Mouse (Mus musculus) midbrain, embryonic 11.5 days (tissue): ENCODE data around the gene Rcan1. TPM values are rescaled to one million over a fixed set of nuclear protein-coding genes. Genes with fewer than 3 reads are reported as not detected.

Source experiments
- ATAC-seq: fragments of 200-750 bp; cut with Nextera tagmentation; 2 replicates; pipeline ENCODE4 v1.8.0; 2017; ENCODE audit warnings: moderate TSS enrichment, moderate library complexity; ENCODE audit not compliant: low FRiP score
- DNase-seq: peaks from one replicate; pipeline ENCODE4 v3.0.0; 2015; ENCODE audit warnings: low spot score; ENCODE audit errors: missing footprints
- H3K27ac ChIP-seq: fragments of 300-500 bp; sonication (generic); 2 replicates; pipeline ENCODE4 v1.5.1; 2014; ENCODE audit warnings: low read depth, low read length
- H3K27me3 ChIP-seq: fragments of 300-500 bp; sonication (generic); 2 replicates; pipeline ENCODE4 v1.6.1; 2014; ENCODE audit warnings: mild to moderate bottlenecking, low read length, moderate library complexity, mixed read lengths; ENCODE audit not compliant: control insufficient read depth, insufficient read depth
- H3K36me3 ChIP-seq: fragments of 300-500 bp; sonication (generic); 2 replicates; pipeline ENCODE4 v1.6.1; 2014; ENCODE audit warnings: mild to moderate bottlenecking, low read length, moderate library complexity, mixed read lengths; ENCODE audit not compliant: control insufficient read depth, insufficient read depth
- H3K4me1 ChIP-seq: fragments of 300-500 bp; sonication (generic); 2 replicates; pipeline ENCODE4 v1.6.1; 2014; ENCODE audit warnings: low read length; ENCODE audit not compliant: control insufficient read depth, insufficient read depth
- H3K4me2 ChIP-seq: fragments of 300-500 bp; sonication (generic); 2 replicates; pipeline ENCODE4 v1.6.1; 2014; ENCODE audit warnings: mild to moderate bottlenecking, moderate library complexity
- H3K4me3 ChIP-seq: fragments of 300-500 bp; sonication (generic); 2 replicates; pipeline ENCODE4 v1.5.1; 2014; ENCODE audit warnings: low read depth, low read length
- H3K9ac ChIP-seq: fragments of 300-500 bp; sonication (generic); 2 replicates; pipeline ENCODE4 v1.6.1; 2014; ENCODE audit warnings: low read length
- H3K9me3 ChIP-seq: fragments of 300-500 bp; sonication (generic); 2 replicates; pipeline ENCODE4 v1.6.1; 2016; ENCODE audit warnings: low read length; ENCODE audit not compliant: control insufficient read depth
- WGBS: fragments of 180-500 bp; shearing (Covaris S2); extraction: QIAGEN DNeasy Blood & Tissue Kit; methylation state at CpG from one replicate; pipeline ENCODE4 v1.1.7; 2014; 5-methylcytosine and 5-hydroxymethylcytosine counted together
- polyA plus RNA-seq: library from polyadenylated mRNA; unstranded; fragments of >200 nt; fragmentation: Nextera tagmentation; extraction: Ambion mirVana; gene quantifications from 2 replicates; pipeline ENCODE4 v1.2.1, GENCODE M21; 2014

Gene Rcan1
- polyA plus RNA-seq, 1 experiment from 2014 or later, result 40.7 TPM

- no peaks in the 10 kb centered on the region for H3K36me3 ChIP-seq
- no peak overlapping the region for H3K9ac ChIP-seq
- no peaks in the 10 kb centered on the region for H3K27me3 ChIP-seq
- WGBS, result 56% methylated on average over 7 of the region's 7 CpGs
- peaks cover 2% of the 10 kb centered on the region; the same call in 1 of the 2 replicates for H3K4me1 ChIP-seq
- DNase-seq (no peak), ATAC-seq (no peak)
- no peak overlapping the region for H3K27ac ChIP-seq
- no peak overlapping the region for H3K4me3 ChIP-seq
- no peak overlapping the region for H3K4me2 ChIP-seq
- H3K9me3 ChIP-seq, result no peaks in the 10 kb centered on the region
These were observed 105.2 kb downstream of the Rcan1 start for GRCm38 (mm10) chr16:92365477-92365876.

- ATAC-seq (no peak), DNase-seq (no peak)
- Histone ChIP-seq H3K4me1 (peaks cover 11% of the 10 kb centered on the region; the same call in 1 of the 2 replicates), H3K27me3 (no peaks in the 10 kb centered on the region), H3K4me3 (no peak overlapping the region), H3K4me2 (no peak overlapping the region), H3K9ac (no peak overlapping the region), H3K36me3 (no peaks in the 10 kb centered on the region), H3K27ac (no peak overlapping the region), H3K9me3 (no peaks in the 10 kb centered on the region)
- WGBS, result 88% methylated on average over 7 of the region's 7 CpGs
These were observed 110.0 kb downstream of the Rcan1 start for GRCm38 (mm10) chr16:92360711-92361110.

- Histone ChIP-seq H3K4me2 (no peak within 1 kb of the TSS), H3K27me3 (no peaks in the 10 kb centered on the region), H3K9me3 (no peaks in the 10 kb centered on the region), H3K27ac (no peak within 1 kb of the TSS), H3K4me1 (peaks cover 10% of the 10 kb centered on the region; the same call in 1 of the 2 replicates), H3K36me3 (no peaks in the 10 kb centered on the region), H3K9ac (no peak within 1 kb of the TSS), H3K4me3 (no peak within 1 kb of the TSS)
- DNase-seq (no peak), ATAC-seq (no peak)
- 60% methylated on average over 9 of the region's 9 CpGs for WGBS
These were observed 111.4 kb downstream of the Rcan1 start, which contains the start of gene Kcne1 for GRCm38 (mm10) chr16:92359229-92359628. Gene Kcne1 (minus strand): TSS chr16:92359468.

GRCm38 (mm10) chr16:92358734-92359133, 111.9 kb downstream of the Rcan1 start:
- Histone ChIP-seq H3K4me3 (no peak overlapping the region), H3K9me3 (no peaks in the 10 kb centered on the region), H3K36me3 (no peaks in the 10 kb centered on the region), H3K27ac (no peak overlapping the region), H3K27me3 (no peaks in the 10 kb centered on the region), H3K9ac (no peak overlapping the region), H3K4me1 (peaks cover 10% of the 10 kb centered on the region; the same call in 1 of the 2 replicates), H3K4me2 (no peak overlapping the region)
- WGBS, result 14% methylated on average over 9 of the region's 9 CpGs
- DNase-seq, result no peak
- peak; percentile 40; the same call in 1 of the 2 replicates for ATAC-seq

- H3K9ac ChIP-seq, result no peak overlapping the region
- H3K27me3 ChIP-seq, result no peaks in the 10 kb centered on the region
- no peaks in the 10 kb centered on the region for H3K9me3 ChIP-seq
- H3K4me2 ChIP-seq, result no peak overlapping the region
- no peaks in the 10 kb centered on the region for H3K36me3 ChIP-seq
- no peak overlapping the region for H3K4me3 ChIP-seq
- DNase-seq, result no peak
- H3K4me1 ChIP-seq, result peaks cover 10% of the 10 kb centered on the region; the same call in 1 of the 2 replicates
- 23% methylated on average over 10 of the region's 10 CpGs for WGBS
- no peak overlapping the region for H3K27ac ChIP-seq
- ATAC-seq, result no peak
These were observed 113.1 kb downstream of the Rcan1 start for GRCm38 (mm10) chr16:92357566-92357965.

- H3K27ac ChIP-seq, result no peak overlapping the region
- DNase-seq (no peak), ATAC-seq (no peak)
- no peak overlapping the region for H3K4me2 ChIP-seq
- no peaks in the 10 kb centered on the region for H3K27me3 ChIP-seq
- no peak overlapping the region for H3K4me3 ChIP-seq
- no peaks in the 10 kb centered on the region for H3K9me3 ChIP-seq
- 69% methylated on average over 9 of the region's 9 CpGs for WGBS
- peaks cover 10% of the 10 kb centered on the region; the same call in 1 of the 2 replicates for H3K4me1 ChIP-seq
- H3K36me3 ChIP-seq, result no peaks in the 10 kb centered on the region
- no peak overlapping the region for H3K9ac ChIP-seq
These were observed 113.6 kb downstream of the Rcan1 start for GRCm38 (mm10) chr16:92357023-92357422.

- no peak for ATAC-seq
- no peaks in the 10 kb centered on the region for H3K9me3 ChIP-seq
- 76% methylated on average over 11 of the region's 11 CpGs for WGBS
These were observed 114.7 kb downstream of the Rcan1 start for GRCm38 (mm10) chr16:92355982-92356381.

GRCm38 (mm10) chr16:92355366-92355765, 115.3 kb downstream of the Rcan1 start:
- no peak for DNase-seq
- Histone ChIP-seq H3K9me3 (no peaks in the 10 kb centered on the region), H3K4me2 (no peak overlapping the region), H3K9ac (no peak overlapping the region), H3K36me3 (no peaks in the 10 kb centered on the region), H3K27ac (no peak overlapping the region), H3K4me1 (peaks cover 10% of the 10 kb centered on the region; the same call in 1 of the 2 replicates), H3K27me3 (no peaks in the 10 kb centered on the region), H3K4me3 (no peak overlapping the region)
- ATAC-seq, result no peak
- whole genome bisulfite sequencing, result 83% methylated on average over 5 of the region's 5 CpGs

More at GRCm38 (mm10) chr16:92355982-92356381, 114.7 kb downstream of the Rcan1 start:
- Histone ChIP-seq H3K27ac (no peak overlapping the region), H3K36me3 (no peaks in the 10 kb centered on the region), H3K4me1 (peaks cover 10% of the 10 kb centered on the region; the same call in 1 of the 2 replicates), H3K9ac (no peak overlapping the region), H3K4me3 (no peak overlapping the region), H3K4me2 (no peak overlapping the region), H3K27me3 (no peaks in the 10 kb centered on the region)
- no peak for DNase-seq

- no peak for ATAC-seq
- peaks cover 10% of the 10 kb centered on the region; the same call in 1 of the 2 replicates for H3K4me1 ChIP-seq
- no peak for DNase-seq
- 72% methylated on average over 2 of the region's 2 CpGs for WGBS
- no peaks in the 10 kb centered on the region for H3K27me3 ChIP-seq
- H3K9me3 ChIP-seq, result no peaks in the 10 kb centered on the region
- H3K4me3 ChIP-seq, result no peak overlapping the region
- no peak overlapping the region for H3K27ac ChIP-seq
- H3K36me3 ChIP-seq, result no peaks in the 10 kb centered on the region
- no peak overlapping the region for H3K9ac ChIP-seq
- H3K4me2 ChIP-seq, result no peak overlapping the region
These were observed 116.8 kb downstream of the Rcan1 start for GRCm38 (mm10) chr16:92353897-92354296.
